Mouse (Mus musculus) ovary, postnatal 10 days (tissue): ENCODE results near the gene A630001G21Rik.

Experiments used
- DNase-seq: peaks from one replicate; pipeline ENCODE4 v3.0.0; 2022; ENCODE audit warnings: low spot score

Gene A630001G21Rik

GRCm38 (mm10) chr1:85734511-85734910, 43.9 kb downstream of the A630001G21Rik start:
- no peak for DNase-seq

DNA sequence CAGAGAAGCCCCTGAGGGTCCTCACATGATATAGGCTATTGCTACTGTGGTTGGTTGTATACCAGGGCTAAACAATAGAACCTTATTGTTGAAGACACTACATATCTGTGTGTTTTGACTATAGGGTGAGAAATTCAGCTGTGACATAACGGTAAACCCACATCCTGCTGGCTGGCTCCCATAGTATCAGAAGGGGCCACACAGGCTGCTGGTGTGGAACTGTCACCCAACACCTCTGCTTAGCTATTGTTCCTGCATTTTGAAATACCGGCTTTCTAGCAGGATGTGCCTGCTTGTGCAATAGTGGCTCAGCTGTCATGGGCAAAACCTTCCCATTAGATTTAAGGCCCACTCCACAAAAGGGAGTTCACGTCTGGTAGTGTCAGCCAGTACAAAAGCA, 45.9 kb downstream of the A630001G21Rik start:
- no peak for DNase-seq

DNA sequence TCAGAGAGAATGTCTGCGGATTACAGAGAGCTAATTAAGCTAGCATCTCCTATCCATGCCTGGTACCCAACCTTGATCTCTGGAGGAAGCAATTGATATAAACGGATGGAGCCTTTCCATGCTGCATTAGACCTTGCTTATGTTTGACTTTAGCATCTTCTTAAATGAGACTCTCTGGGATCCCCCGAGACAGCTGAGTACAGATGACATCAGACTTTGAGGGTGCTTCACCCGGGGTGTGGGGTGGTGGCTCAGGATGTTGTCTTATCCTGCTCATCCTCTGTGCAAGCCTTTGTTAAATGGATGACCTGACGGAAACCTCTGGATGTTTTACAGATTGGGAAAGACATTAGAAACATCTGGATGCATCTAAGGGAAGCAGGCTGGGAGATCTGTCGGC, 48.0 kb downstream of the A630001G21Rik start:
- no peak for DNase-seq

DNA sequence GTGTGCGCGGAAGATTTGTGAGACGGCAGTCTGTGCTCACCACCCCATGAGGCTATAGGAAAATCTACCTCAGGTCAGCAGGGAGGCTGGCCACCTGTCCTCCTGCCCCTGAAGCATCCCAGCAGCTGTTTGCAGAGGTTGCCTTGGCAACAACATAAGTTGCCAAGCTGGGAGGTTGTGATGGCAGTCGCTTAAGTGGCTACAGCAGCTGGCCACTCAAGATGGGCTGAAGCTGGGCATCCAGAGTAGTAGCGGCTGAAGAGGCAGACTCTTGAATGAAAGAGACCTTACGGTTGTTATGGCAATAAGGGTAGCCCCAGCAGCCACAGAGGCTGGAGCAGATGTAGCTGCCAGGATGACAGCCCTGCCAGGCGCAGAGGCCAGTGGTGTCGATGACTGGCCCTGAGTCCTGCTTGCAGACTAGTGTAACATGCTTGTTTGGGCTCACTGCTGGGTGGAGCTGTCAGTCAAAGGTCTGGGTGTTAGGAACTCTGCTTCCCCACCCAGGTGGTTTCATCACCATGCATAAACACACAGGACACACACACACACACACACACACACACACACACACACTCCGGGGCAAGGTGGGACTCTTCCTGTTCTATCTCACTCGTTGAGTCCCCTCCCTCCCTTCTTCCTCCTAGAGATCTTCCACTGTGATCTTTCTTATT, 58.1 kb downstream of the A630001G21Rik start:
- DNase-seq, result no peak

DNA sequence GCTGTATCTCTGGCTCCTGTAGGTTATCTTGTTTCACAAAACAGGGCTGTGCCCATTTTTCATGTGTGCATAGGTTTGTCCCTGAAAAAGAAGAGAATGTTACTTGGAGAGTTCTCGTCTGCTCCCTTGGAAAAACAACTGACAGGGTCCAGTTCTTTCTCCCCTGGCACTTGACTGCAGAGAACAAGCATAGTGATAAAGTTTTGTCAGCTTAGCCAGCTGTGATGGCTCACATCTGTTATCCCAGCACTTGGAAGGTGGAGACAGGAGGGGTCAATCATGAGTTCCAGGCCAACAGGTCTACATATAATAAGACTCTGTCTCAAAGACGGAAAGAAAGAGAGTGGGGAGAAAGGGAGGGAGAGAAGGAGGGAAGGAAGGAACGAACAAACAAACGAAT, 59.4 kb downstream of the A630001G21Rik start:
- DNase-seq, result no peak

GRCm38 (mm10) chr1:85716447-85717027, 61.9 kb downstream of the A630001G21Rik start:
- DNase-seq, result no peak

- no peak for DNase-seq
Observed at GRCm38 (mm10) chr1:85714501-85714900, 63.9 kb downstream of the A630001G21Rik start.

DNA sequence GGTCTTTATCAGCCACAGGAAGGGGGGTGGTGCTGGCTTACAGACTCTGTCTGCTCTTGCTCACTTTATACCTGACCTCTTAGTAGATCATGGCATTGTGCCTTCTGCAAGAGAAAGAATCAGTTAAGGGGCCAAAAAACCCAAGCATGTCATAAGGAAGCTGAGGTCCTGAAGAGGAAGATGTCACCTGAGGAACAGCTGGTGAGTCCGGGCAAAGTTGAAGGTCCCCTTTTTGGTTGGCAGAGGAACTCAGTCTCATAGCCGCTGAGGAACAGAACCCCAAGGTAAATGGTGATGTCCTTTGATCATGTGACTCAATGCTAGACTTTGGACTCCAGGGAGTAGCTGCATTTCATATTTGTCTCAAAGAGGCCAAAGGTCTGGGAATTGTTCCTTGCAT, 71.7 kb downstream of the A630001G21Rik start:
- DNase-seq, result no peak

GRCm38 (mm10) chr1:85705552-85705951, 72.9 kb downstream of the A630001G21Rik start:
- DNase-seq, result no peak

GRCm38 (mm10) chr1:85703245-85704186, 74.9 kb downstream of the A630001G21Rik start:
- DNase-seq, result peak; percentile 21

DNA sequence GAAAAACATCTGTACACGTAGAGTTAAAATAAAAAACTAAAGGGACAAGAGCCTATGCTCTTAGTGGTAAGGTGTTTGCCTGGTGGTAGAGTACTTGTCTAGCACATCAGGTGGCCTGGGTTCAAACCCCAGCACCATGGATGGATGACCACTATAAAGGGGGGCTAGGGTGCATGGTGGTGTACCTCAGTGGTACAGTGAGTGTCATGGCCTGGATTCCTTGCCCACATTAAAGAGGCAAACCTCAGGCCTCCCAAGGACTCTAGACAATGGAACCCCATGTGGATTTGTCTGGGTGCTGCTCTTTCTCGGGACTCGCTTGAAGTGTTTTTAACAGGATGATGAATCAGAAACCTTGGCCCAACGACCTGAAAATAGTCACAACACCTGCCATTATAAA, 75.9 kb downstream of the A630001G21Rik start:
- DNase-seq, result no peak

DNA sequence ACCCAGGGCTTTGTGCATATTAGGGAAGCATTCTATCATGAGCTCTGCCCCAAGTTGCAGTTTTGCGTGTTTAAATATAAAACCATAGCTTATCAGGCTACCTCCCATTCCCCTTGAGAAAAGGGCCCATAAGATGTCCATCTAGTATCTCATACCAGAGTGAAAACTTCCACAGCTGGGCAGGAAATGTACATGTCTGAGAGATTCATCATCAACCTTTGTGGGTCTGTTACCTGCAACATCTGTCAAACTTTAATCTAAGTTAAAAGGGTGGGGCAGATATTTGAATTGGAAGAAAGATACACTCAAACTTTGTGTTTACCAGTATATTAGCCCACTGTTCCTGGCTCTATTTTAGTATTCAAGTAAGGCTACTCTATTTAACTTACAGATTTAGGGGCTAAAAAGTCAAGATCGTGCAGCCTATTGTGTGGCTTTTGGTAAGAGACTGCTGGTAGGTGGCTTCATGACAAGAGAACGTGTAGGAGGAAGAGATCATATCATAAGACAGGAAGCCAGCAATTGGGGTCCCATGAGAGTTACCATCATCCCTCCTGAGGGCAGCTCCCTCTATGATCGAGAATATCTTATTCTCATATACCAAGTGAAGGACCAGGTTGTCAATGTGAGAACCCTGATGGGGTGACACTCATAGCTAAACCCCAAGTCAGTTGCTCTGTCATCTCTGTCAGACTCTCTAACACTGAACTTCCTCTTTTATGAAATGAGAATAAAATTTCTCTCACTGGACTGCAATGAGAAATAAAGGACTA, 80.5 kb downstream of the A630001G21Rik start:
- no peak for DNase-seq

DNA sequence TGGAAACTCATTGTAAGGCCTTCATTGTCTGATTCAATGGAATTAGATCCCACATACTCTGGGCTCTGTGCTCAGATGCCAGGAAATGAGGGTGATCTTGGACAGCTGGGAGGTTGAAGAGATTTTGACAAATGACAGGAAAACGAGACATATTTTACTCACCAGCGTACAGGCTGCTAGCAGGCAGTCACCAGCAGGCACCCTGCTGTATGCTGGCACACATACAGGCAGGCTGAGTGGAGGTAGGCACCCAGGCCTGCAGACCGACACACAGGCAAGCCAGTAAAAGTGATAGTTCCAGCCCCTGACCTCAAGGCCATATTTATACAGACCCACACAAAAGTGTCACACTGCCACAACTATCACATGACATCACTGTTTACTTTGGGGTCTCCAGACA, 82.8 kb downstream of the A630001G21Rik start:
- no peak for DNase-seq

- no peak for DNase-seq
Observed at GRCm38 (mm10) chr1:85693280-85693679, 85.2 kb downstream of the A630001G21Rik start.

DNA sequence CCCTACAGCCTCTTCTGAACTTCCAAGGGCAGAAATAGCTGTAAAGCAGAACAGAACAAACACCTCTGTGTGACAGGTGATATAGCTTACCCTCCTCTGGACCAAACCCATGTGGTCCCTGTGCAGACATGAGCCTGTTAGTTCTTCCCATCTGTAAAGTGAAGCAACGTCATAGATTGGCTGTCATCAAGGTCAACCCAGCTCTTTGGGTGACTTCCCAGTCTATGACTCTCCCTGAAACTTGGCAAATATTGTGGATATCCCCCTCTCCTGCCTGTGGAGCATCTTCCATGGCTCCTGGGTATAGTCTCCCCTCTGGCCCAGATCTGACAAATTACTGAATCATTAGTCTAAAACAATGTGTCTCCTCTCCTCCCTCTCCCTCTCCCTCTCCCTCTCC, 86.2 kb downstream of the A630001G21Rik start:
- no peak for DNase-seq

GRCm38 (mm10) chr1:85690544-85690943, 87.9 kb downstream of the A630001G21Rik start:
- DNase-seq, result no peak

- no peak for DNase-seq
Observed at GRCm38 (mm10) chr1:85687346-85687745, 91.1 kb downstream of the A630001G21Rik start.

- no peak for DNase-seq
Observed at GRCm38 (mm10) chr1:85686666-85687065, 91.8 kb downstream of the A630001G21Rik start.

GRCm38 (mm10) chr1:85680226-85680625, 98.2 kb downstream of the A630001G21Rik start:
- DNase-seq, result no peak
